Mouse (Mus musculus) naive thymus-derived CD4-positive, alpha-beta T cell, adult 2 months (primary cell): Measurements from ENCODE around the gene B3gnt8.

Source experiments
- DNase-seq: peaks from one replicate; pipeline ENCODE4 v3.0.0-alpha.2; 2011; ENCODE audit warnings: low read depth

Gene B3gnt8

GRCm38 (mm10) chr7:25618865-25619721 is 7.4 kb upstream of the B3gnt8 start, which contains the start of gene Dmac2:
Gene Dmac2, plus strand, starts transcription at chr7:25619414.
- peak; percentile 98 for DNase-seq

- DNase-seq = no peak
Observed at GRCm38 (mm10) chr7:25619722-25619991, 6.8 kb upstream of the B3gnt8 start.

- DNase-seq = no peak
Observed at GRCm38 (mm10) chr7:25620101-25620500, 6.4 kb upstream of the B3gnt8 start.

GRCm38 (mm10) chr7:25620751-25621150 is 5.7 kb upstream of the B3gnt8 start:
- no peak for DNase-seq

GRCm38 (mm10) chr7:25623857-25624370 is 2.5 kb upstream of the B3gnt8 start:
- DNase-seq = no peak

- DNase-seq = no peak
Observed at GRCm38 (mm10) chr7:25624851-25625250, 1.6 kb upstream of the B3gnt8 start.

GRCm38 (mm10) chr7:25625594-25626250 is 732 bp upstream of the B3gnt8 start:
- DNase-seq = peak; percentile 47

GRCm38 (mm10) chr7:25627431-25628322 is 1.2 kb downstream of the B3gnt8 start:
- DNase-seq = no peak

GRCm38 (mm10) chr7:25628323-25628620 is 1.8 kb downstream of the B3gnt8 start:
- no peak for DNase-seq

GRCm38 (mm10) chr7:25632679-25633078 is 6.2 kb downstream of the B3gnt8 start:
- DNase-seq = no peak

GRCm38 (mm10) chr7:25636373-25636772 is 9.9 kb downstream of the B3gnt8 start:
- peak; percentile 39 for DNase-seq

- no peak for DNase-seq
Observed at GRCm38 (mm10) chr7:25637099-25637498, 10.6 kb downstream of the B3gnt8 start.

- no peak for DNase-seq
Observed at GRCm38 (mm10) chr7:25639754-25640153, 13.3 kb downstream of the B3gnt8 start.

GRCm38 (mm10) chr7:25644136-25644535 is 17.7 kb downstream of the B3gnt8 start:
- DNase-seq = no peak

- no peak for DNase-seq
Observed at GRCm38 (mm10) chr7:25644631-25645030, 18.2 kb downstream of the B3gnt8 start.

- DNase-seq = no peak
Observed at GRCm38 (mm10) chr7:25645074-25645473, 18.6 kb downstream of the B3gnt8 start.

GRCm38 (mm10) chr7:25647574-25648123 is 21.2 kb downstream of the B3gnt8 start:
- DNase-seq = peak; percentile 54

GRCm38 (mm10) chr7:25649839-25650238 is 23.4 kb downstream of the B3gnt8 start:
- no peak for DNase-seq

- peak; percentile 29 for DNase-seq
Observed at GRCm38 (mm10) chr7:25651281-25651680, 24.8 kb downstream of the B3gnt8 start.

- DNase-seq = no peak
Observed at GRCm38 (mm10) chr7:25652244-25652759, 25.8 kb downstream of the B3gnt8 start.

GRCm38 (mm10) chr7:25655601-25656428 is 29.4 kb downstream of the B3gnt8 start:
- DNase-seq = no peak
